Mouse (Mus musculus) CH12.LX (cell line): ENCODE results near the gene Camsap2. TPM values are rescaled to one million over a fixed set of nuclear protein-coding genes. Genes with fewer than 3 reads are reported as not detected.

Source experiments
- DNase-seq: peaks from one replicate; pipeline ENCODE4 v3.0.0-alpha.2; 2013; ENCODE audit errors: extremely low read depth
- H3K27ac ChIP-seq: 2 replicates; pipeline ENCODE4 v1.5.1; 2012; ENCODE audit warnings: low read depth, mild to moderate bottlenecking, control low read depth, moderate library complexity; ENCODE audit not compliant: insufficient read depth
- H3K27me3 ChIP-seq: replicated peaks from 2 replicates; pipeline ENCODE3; 2012; ENCODE audit warnings: inconsistent platforms
- H3K36me3 ChIP-seq, 2 experiments: replicated peaks in 1 of 2; 2 replicates each; pipeline versions ENCODE3 to v1.6.1; 2012; ENCODE audit warnings: inconsistent platforms in 1 of 2, low read length in 1 of 2, mild to moderate bottlenecking in 1 of 2, mixed read lengths in 1 of 2, moderate library complexity in 1 of 2; ENCODE audit not compliant: control insufficient read depth in 1 of 2, insufficient read depth in 1 of 2
- H3K4me1 ChIP-seq, 2 experiments: 2 replicates each; pipeline ENCODE4 v1.6.1; 2012; ENCODE audit warnings: inconsistent platforms in 1 of 2, moderate library complexity in 1 of 2; ENCODE audit not compliant: insufficient read depth in 2 of 2, control insufficient read depth in 1 of 2
- H3K4me2 ChIP-seq: 2 replicates; pipeline ENCODE4 v1.6.1; 2012; ENCODE audit warnings: low read depth, mild to moderate bottlenecking, control low read depth; ENCODE audit not compliant: poor library complexity, insufficient read depth, severe bottlenecking
- H3K4me3 ChIP-seq, 3 experiments: fragments of 150-350 bp in 1 of 3; sonication (generic) in 1 of 3; replicated peaks in 1 of 3; 2 replicates each; pipeline versions ENCODE3 to v1.5.1; 2011 to 2012; ENCODE audit warnings: low read depth in 2 of 3, low read length in 2 of 3, mild to moderate bottlenecking in 2 of 3, moderate library complexity in 2 of 3, control low read depth in 1 of 3, improper control_type of control experiment in 1 of 3, inconsistent platforms in 1 of 3, mixed read lengths in 1 of 3; ENCODE audit not compliant: poor library complexity in 1 of 3
- H3K79me2 ChIP-seq: replicated peaks from 2 replicates; pipeline ENCODE4 v1.6.1; 2012; ENCODE audit warnings: mild to moderate bottlenecking, moderate library complexity; ENCODE audit not compliant: control insufficient read depth, poor library complexity, insufficient read depth, severe bottlenecking; ENCODE audit errors: extremely low read depth
- H3K9ac ChIP-seq: 2 replicates; pipeline ENCODE4 v1.6.1; 2012; ENCODE audit warnings: low read depth, mild to moderate bottlenecking, control low read depth, moderate library complexity; ENCODE audit not compliant: insufficient read depth
- H3K9me3 ChIP-seq: replicated peaks from 2 replicates; pipeline ENCODE3; 2012; ENCODE audit warnings: low read length, inconsistent platforms, mixed read lengths
- CHD2 ChIP-seq: IDR thresholded peaks from 2 replicates; pipeline ENCODE4 v1.6.1; 2011; ENCODE audit warnings: low read length, improper control_type of control experiment
- CTCF ChIP-seq, 2 experiments: IDR thresholded peaks in 1 of 2; conservative IDR thresholded peaks in 1 of 2; 2 replicates each; pipeline ENCODE4 v1.5.1; 2011 to 2012; ENCODE audit warnings: low read depth in 2 of 2, low read length in 2 of 2, improper control_type of control experiment in 1 of 2, inconsistent platforms in 1 of 2, mild to moderate bottlenecking in 1 of 2, moderate library complexity in 1 of 2
- EP300 ChIP-seq: IDR thresholded peaks from 2 replicates; pipeline ENCODE4 v1.6.1; 2011; ENCODE audit warnings: low read length, improper control_type of control experiment
- GABPA ChIP-seq: IDR thresholded peaks from 2 replicates; pipeline ENCODE4 v1.6.1; 2012; ENCODE audit warnings: low read depth, low read length, improper control_type of control experiment, inconsistent platforms; ENCODE audit not compliant: insufficient replicate concordance
- JUND ChIP-seq: conservative IDR thresholded peaks from 2 replicates; pipeline ENCODE4 v1.6.1; 2011; ENCODE audit warnings: low read depth, low read length, improper control_type of control experiment
- MAZ ChIP-seq: IDR thresholded peaks from 2 replicates; pipeline ENCODE4 v1.6.1; 2012; ENCODE audit warnings: low read depth, mild to moderate bottlenecking, inconsistent platforms, low read length, improper control_type of control experiment, moderate library complexity
- MXI1 ChIP-seq: IDR thresholded peaks from 2 replicates; pipeline ENCODE4 v1.6.1; 2011; ENCODE audit warnings: mild to moderate bottlenecking, low read depth, low read length, improper control_type of control experiment
- MYC ChIP-seq: IDR thresholded peaks from 2 replicates; pipeline ENCODE4 v1.6.1; 2011; ENCODE audit warnings: low read depth, mild to moderate bottlenecking, improper control_type of control experiment, low read length
- NELFE ChIP-seq: IDR thresholded peaks from 2 replicates; pipeline ENCODE4 v1.6.1; 2011; ENCODE audit warnings: low read depth, low read length, improper control_type of control experiment
- POLR2AphosphoS2 ChIP-seq: IDR thresholded peaks from 2 replicates; pipeline ENCODE4 v1.6.1; 2011; ENCODE audit warnings: low read depth, low read length, improper control_type of control experiment
- RCOR1 ChIP-seq: conservative IDR thresholded peaks from 2 replicates; pipeline ENCODE4 v1.6.1; 2012; ENCODE audit warnings: low read depth, mild to moderate bottlenecking, inconsistent platforms, low read length, improper control_type of control experiment
- SIN3A ChIP-seq: IDR thresholded peaks from 2 replicates; pipeline ENCODE4 v1.6.1; 2012; ENCODE audit warnings: low read length, improper control_type of control experiment, inconsistent platforms
- UBTF ChIP-seq: IDR thresholded peaks from 2 replicates; pipeline ENCODE4 v1.6.1; 2012; ENCODE audit warnings: low read depth, mild to moderate bottlenecking, inconsistent platforms, low read length, improper control_type of control experiment, moderate library complexity
- USF2 ChIP-seq: conservative IDR thresholded peaks from 2 replicates; pipeline ENCODE4 v1.6.1; 2011; ENCODE audit warnings: low read depth, low read length, improper control_type of control experiment
- ZC3H11A ChIP-seq: IDR thresholded peaks from 2 replicates; pipeline ENCODE4 v1.6.1; 2012; ENCODE audit warnings: low read depth, mild to moderate bottlenecking, inconsistent platforms, low read length, improper control_type of control experiment
- ZNF384 ChIP-seq: IDR thresholded peaks from 2 replicates; pipeline ENCODE4 v1.6.1; 2012; ENCODE audit warnings: low read depth, low read length, improper control_type of control experiment, inconsistent platforms
- dilution Hi-C: fragments of 300-500 bp; cut with MboI; formaldehyde crosslinking; loops from 2 replicates; pipeline ENCODE4 v1.14.3; 2020; ENCODE audit warnings: low sequenced_read_pairs; ENCODE audit not compliant: extremely low pct_unique_long_range_greater_than_20kb, extremely low pct_ligation_motif_present
- in situ Hi-C: fragments of 300-500 bp; cut with MboI; formaldehyde crosslinking; loops from 3 replicates; pipeline ENCODE4 v1.14.3; 2019; ENCODE audit warnings: low sequenced_read_pairs, low pct_ligation_motif_present, low pct_unique_long_range_greater_than_20kb, mixed read lengths
- polyA plus RNA-seq: library from polyadenylated mRNA; unstranded; fragments of >175 nt; gene quantifications from 2 replicates; pipeline ENCODE4 v1.2.1, GENCODE M21; 2012; ENCODE audit warnings: low read depth; ENCODE audit not compliant: insufficient read length
- total RNA-seq, 2 experiments: library from RNA; depleted of rRNA; stranded (reverse); fragments of 300-350 nt in 1 of 2; fragments of >200 nt in 1 of 2; gene quantifications; 2 replicates each; pipeline ENCODE4 v1.2.3; 2012 to 2014

The Camsap2 gene
- total and polyA plus RNA-seq, 3 experiments = 5.6 to 11.3 (median 9.5) TPM

- no peak overlapping the region for H3K4me2 ChIP-seq
- peaks cover 13% of the 10 kb centered on the region for H3K27me3 ChIP-seq
- in situ Hi-C loops = no loop called here
- DNase-seq = no peak
- H3K79me2 ChIP-seq = no peaks in the 10 kb centered on the region
- no peak overlapping the region for H3K4me3 ChIP-seq
- TF ChIP-seq JUND = no peak
- TF ChIP-seq ZC3H11A = no peak
- no peak for TF ChIP-seq MXI1
- TF ChIP-seq USF2 = no peak
- no peak overlapping the region for H3K9ac ChIP-seq
- peaks cover 13 to 24% of the 10 kb centered on the region in 2 experiments for H3K4me1 ChIP-seq
- H3K27ac ChIP-seq = no peak overlapping the region
- dilution Hi-C loops = no loop called here
- H3K36me3 ChIP-seq = no peaks in the 10 kb centered on the region
- H3K9me3 ChIP-seq = no peaks in the 10 kb centered on the region
These were observed 117.4 kb downstream of the Camsap2 start for GRCm38 (mm10) chr1:136228328-136229039.

DNA sequence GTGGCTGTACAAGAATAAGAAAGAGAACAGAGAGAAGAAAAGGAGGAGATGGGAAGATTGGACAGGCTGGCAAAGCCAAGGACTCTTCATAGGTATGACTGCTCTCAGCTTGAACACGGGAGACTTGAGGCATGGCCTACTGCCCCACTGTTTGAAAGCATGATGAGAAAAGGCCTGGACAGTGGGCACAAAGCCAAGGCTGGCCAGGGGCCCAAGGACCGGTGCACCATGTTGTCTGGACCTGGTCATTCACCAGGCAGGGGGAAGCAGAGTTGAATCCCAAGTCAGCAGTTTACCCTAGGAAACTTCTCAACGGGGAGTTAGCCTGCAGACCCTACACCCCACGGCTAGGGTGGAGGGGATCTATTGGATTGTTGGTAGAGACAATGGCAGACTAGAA is 118.0 kb downstream of the Camsap2 start:
- H3K79me2 ChIP-seq = no peaks in the 10 kb centered on the region
- H3K9me3 ChIP-seq = no peaks in the 10 kb centered on the region
- no peak for DNase-seq
- in situ Hi-C loops (no loop called here), dilution Hi-C loops (no loop called here)
- H3K4me3 ChIP-seq = no peak overlapping the region
- H3K36me3 ChIP-seq = no peaks in the 10 kb centered on the region
- peaks cover 8% of the 10 kb centered on the region for H3K27me3 ChIP-seq
- TF ChIP-seq CTCF (conservative IDR thresholded peaks at IDR 0.05 in 1 of 2, IDR thresholded peaks at IDR 0.05 in 1 of 2; ENCODE audit: low read depth in 2 of 2, low read length in 2 of 2) (no peak), RCOR1 (no peak), CHD2 (no peak), UBTF (no peak), POLR2AphosphoS2 (no peak), GABPA (no peak), MAZ (no peak), SIN3A (no peak), MYC (no peak)
- H3K9ac ChIP-seq = no peak overlapping the region
- H3K4me2 ChIP-seq = no peak overlapping the region
- H3K4me1 ChIP-seq = peaks cover 13 to 24% of the 10 kb centered on the region in 2 experiments
- H3K27ac ChIP-seq = no peak overlapping the region

- Histone ChIP-seq H3K4me2 (no peak overlapping the region), H3K79me2 (no peaks in the 10 kb centered on the region), H3K9me3 (no peaks in the 10 kb centered on the region), H3K27me3 (peaks cover 3% of the 10 kb centered on the region), H3K36me3 (no peaks in the 10 kb centered on the region), H3K27ac (no peak overlapping the region), H3K9ac (no peak overlapping the region), H3K4me1 (peaks cover 12 to 24% of the 10 kb centered on the region in 2 experiments), H3K4me3 (no peak overlapping the region)
- dilution Hi-C loops (no loop called here), in situ Hi-C loops (no loop called here)
- TF ChIP-seq ZNF384 (no peak), EP300 (no peak), SIN3A (no peak), GABPA (no peak), NELFE (no peak)
- peak; percentile 8 for DNase-seq
These were observed 119.3 kb downstream of the Camsap2 start for GRCm38 (mm10) chr1:136226626-136227025.
